Mouse (Mus musculus): Measurements from ENCODE around the gene Gm13306.
"Not testable (repeated sequence)": the region's sequence is repeated elsewhere in the genome, so short reads cannot be mapped to it uniquely, and the experiment has no call there.

Gene Gm13306

GRCm38 (mm10) chr4:42153136-42153535, at the start of gene Gm13306:
TSS of gene Gm13306 (plus strand) at chr4:42153436.
- not testable (repeated sequence) for DNase-seq (ENCODE audit: low spot score in 2 of 2)

GRCm38 (mm10) chr4:42114517-42114916, 38.7 kb upstream of the Gm13306 start, which contains the start of gene Gm13304:
TSS of gene Gm13304 (plus strand) at chr4:42114817.
- DNase-seq (ENCODE audit: low spot score in 2 of 2): not testable (repeated sequence)

GRCm38 (mm10) chr4:42168503-42168902, 15.3 kb downstream of the Gm13306 start, which contains the start of gene Gm13305:
TSS of gene Gm13305 (minus strand) at chr4:42168603.
- DNase-seq (ENCODE audit: low spot score in 2 of 2): not testable (repeated sequence)

- not testable (repeated sequence) for DNase-seq (ENCODE audit: low spot score in 2 of 2)
Measured at GRCm38 (mm10) chr4:42178243-42178642, 25.0 kb downstream of the Gm13306 start.

GRCm38 (mm10) chr4:42183234-42184197, 30.3 kb downstream of the Gm13306 start:
- not testable (repeated sequence) for DNase-seq (ENCODE audit: low spot score in 2 of 2)

GRCm38 (mm10) chr4:42184324-42184979, 31.2 kb downstream of the Gm13306 start:
- DNase-seq (ENCODE audit: low spot score in 2 of 2): not testable (repeated sequence)

GRCm38 (mm10) chr4:42184980-42185372, 31.7 kb downstream of the Gm13306 start:
- not testable (repeated sequence) for DNase-seq (ENCODE audit: low spot score in 2 of 2)

All from natural killer cell, adult 2 months (primary cell).